Mouse (Mus musculus) induced T-regulatory cell, adult 2 months (primary cell): ENCODE measurements around the gene Mgst3.

Source experiments
- DNase-seq: peaks from one replicate; pipeline ENCODE4 v3.0.0-alpha.2; 2012; ENCODE audit warnings: low read depth

Mgst3 gene

GRCm38 (mm10) chr1:167387796-167388195 is 5.8 kb downstream of the Mgst3 start:
- DNase-seq, result no peak

DNA sequence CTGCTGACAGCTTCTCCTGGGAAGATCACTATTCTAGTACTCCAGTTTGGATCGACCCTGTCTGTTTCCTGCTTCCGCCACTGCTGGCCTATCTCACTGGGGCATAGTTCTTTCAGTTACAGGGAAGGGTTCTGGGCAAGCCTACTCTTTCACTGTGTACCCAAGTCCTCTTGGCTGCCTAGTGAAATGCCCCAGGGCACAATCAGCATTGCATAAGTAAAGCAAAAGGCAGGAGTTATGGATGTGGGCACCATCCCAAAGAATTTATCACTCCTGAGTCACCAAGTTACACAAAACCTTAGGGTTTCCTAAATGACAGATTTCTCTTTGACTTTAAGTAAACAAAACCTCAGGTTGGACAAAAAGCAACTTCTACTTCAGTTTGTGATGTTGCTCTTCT is 6.3 kb downstream of the Mgst3 start:
- DNase-seq, result no peak

DNA sequence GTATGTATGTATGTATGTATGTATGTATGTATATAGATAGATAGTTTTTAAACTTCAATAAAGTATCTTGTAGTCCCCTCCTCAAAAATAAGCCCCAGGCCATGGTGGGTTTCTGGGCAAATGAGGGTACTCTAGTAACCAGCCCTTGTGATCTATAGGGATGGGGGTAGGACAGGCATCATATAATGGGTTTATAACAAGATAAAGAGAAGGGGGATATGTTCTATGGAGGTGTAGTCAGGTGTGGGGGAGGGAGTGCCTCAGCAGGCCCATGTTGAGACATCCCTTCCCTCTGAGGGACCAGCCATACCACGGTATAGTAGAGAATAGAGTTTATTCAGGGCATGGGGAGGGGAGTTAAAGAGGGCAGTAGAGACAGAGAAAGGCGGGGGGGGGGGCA is 7.2 kb downstream of the Mgst3 start:
- DNase-seq, result no peak

DNA sequence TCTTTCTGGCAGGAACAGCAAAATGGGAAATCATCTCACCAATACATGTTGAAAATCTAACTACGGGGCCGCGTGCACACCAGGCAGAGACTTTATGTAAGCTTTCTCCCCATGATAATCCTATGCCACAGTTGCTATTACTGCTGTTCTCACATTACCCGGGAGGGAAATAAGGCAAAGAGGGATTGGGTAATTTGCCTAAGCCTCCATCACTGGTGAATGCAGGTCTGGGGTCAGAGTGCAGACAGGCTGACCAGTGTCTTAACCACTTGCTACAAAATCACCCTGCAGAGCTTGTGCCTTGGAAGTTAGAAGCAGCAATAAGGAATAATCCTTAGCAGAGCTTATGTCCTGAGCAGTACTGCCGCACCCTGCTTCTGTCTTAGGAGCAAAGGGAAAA is 8.0 kb downstream of the Mgst3 start:
- DNase-seq, result no peak

GRCm38 (mm10) chr1:167385211-167385610 is 8.4 kb downstream of the Mgst3 start:
- no peak for DNase-seq

GRCm38 (mm10) chr1:167384156-167384555 is 9.5 kb downstream of the Mgst3 start:
- DNase-seq, result no peak

GRCm38 (mm10) chr1:167383178-167383577 is 10.5 kb downstream of the Mgst3 start:
- DNase-seq, result no peak

DNA sequence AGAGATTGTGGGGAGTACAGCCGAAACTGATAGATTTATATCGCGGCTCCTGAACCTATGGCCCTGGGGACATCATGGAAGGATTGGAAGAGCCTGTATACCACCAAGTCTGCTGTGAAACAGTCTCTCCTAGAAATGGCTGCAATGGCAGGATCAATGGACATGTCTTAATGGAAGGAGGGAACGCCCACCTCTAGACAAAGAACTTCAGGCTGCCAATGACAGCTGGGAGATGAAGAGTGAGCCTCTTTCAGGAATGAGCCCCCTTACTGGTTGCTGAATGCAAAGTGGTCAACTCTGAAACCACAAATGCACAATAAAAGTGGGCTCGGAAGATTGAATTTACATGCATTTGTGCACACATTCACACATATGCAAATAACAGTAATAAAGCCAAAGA is 10.9 kb downstream of the Mgst3 start:
- no peak for DNase-seq

DNA sequence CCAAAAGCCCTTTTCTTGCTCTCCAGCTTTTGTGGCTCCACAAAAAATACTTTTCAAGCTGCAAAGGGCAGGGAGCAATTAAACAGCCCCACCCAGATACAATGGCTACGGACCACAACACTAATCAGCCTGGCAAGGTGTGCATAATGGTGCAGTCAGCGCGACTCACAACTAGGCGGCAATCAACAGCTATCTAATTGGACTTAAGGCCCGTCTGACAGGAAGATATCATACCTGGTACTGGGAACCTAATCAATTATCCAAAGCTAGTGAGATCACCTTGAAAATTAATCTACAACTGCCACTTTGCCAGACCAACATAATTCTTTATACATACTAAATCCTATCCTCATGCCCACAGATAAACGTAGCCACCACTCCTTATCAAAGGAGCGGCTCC is 11.3 kb downstream of the Mgst3 start:
- no peak for DNase-seq

GRCm38 (mm10) chr1:167381050-167382015 is 12.3 kb downstream of the Mgst3 start:
- no peak for DNase-seq

- no peak for DNase-seq
These were observed 13.4 kb downstream of the Mgst3 start for GRCm38 (mm10) chr1:167380223-167380622.

DNA sequence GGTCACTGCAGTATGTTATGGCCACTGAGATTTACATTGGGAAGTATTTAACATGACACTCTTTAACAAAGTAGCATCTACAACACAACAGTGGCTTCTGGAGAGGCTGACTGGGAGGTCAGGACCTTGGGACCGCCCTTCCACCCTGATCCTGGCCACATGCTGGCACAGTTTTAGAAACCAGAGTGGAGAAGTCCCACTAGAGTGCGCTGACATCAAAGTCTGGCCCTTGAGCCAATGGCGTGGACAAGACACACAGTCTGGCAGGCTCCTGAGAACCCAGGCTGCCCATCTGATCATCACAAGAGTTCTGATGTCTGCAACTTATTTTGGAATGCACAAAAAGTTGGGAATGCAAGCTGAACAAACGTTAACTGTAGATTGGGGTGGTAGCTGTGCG is 13.9 kb downstream of the Mgst3 start:
- no peak for DNase-seq

DNA sequence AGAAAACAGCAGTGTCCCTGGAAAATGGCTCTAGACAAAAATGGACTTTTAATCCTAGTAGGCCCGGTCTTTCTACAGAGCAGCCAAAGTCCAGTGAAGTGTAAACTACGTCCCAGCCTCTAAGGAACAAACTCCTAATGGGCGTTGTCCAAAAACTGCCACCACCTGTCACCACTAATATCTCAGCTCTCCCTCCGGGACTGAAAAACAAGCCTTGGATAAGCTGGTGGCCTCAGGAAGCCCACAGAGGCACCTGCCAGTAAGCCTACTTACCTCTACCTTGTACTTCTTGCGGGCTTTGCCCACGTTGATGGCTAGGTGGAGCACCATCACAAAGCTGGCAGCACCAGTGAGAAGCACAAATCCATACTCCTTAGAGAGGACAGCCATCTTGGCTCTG is 15.6 kb downstream of the Mgst3 start:
- no peak for DNase-seq

DNA sequence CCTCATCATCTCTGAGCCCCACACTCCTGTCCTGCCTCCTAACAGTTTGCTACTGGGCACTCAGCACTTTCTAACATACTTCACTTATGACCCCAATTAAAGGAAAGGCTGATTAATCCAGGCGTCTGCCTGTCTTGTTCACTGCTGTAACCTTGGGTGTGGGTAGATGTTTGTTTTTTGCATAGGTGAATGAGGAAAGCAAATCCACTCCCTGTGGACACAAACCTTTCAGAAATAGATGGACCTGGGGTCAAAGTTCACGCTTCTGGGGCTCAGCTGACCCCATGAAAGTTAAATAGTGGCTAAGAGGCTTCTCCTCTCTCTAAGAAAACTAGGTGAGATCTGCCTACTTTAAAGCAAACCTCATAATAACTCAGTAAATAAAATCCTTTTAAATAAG is 18.7 kb downstream of the Mgst3 start:
- no peak for DNase-seq

DNA sequence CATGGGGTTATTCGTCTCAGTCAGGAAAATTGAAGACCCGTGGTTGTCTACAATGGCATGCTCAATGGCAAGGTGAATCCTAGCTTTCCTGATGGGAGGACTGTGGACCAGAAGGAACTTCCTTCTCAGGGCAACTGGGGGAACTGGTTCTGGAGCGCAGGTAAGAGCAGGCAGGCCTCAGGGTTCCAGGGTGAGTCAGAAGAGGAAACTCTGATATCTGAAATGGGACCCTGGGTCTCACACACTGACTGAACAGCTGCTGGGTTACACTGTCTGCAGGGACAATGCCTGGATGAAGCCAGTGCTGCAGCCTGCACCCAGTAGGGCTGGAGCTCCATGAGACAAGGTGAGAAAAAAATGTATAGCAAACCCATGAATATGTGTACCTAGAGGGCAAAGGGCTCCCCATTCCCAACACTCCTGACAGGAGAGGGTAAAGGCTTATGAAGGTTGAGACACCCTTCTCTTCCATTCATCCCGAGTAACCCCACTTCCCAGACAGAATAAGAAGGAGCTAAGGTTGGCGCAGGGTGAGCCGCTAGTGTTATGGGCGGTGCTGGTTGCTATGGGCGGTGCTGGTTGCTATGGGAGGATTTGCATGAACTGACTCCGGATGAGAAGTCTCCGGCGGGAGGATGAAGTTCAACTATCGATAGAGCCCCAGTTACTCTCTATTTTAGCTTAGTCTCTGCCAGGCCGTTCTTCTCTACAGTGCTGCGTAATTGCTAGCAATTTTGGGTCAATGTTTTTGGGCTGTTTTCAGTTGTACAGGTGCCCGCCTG is 19.4 kb downstream of the Mgst3 start:
- peak; percentile 79 for DNase-seq

- DNase-seq, result no peak
These were observed 20.9 kb downstream of the Mgst3 start for GRCm38 (mm10) chr1:167372739-167373138.

- DNase-seq, result peak; percentile 95
These were observed 23.7 kb downstream of the Mgst3 start for GRCm38 (mm10) chr1:167369905-167370304.

DNA sequence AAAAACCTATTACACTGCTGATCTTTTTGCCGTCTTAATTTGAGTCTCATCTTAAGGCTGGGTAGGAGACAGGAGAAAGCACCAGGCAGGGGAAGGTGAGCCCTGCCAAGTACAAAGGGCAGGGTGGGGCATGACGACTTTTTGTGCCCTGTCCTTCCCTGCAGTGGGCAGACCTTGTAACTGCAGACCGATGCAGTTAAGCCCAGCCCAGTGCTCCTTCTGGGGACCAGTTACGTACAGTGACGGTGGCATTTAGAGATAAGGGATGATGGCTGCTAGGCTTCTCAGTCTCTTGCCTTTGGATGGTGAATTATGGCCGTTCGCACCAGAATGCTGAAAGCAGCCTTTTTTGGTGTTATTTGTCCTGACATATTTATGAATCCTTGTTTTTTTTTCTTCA is 25.1 kb downstream of the Mgst3 start:
- DNase-seq, result no peak

DNA sequence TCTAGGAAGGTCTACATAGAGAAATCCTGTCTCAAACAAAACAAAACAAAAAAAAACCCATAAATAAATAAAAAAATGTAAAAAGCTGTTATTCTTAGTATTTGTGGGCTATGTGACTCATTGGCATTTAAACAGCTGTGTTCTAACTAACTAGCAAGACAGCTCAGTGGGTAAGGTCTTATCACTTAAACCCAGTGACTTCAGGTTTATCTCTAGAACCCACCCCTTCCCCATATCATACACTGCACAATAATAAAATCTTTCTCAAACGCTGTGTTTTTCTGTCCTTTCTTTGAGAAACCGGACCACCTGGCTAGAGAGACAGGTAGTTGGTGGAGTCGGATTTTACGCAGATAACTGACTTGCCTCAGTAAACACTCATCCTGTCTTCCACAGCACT is 25.6 kb downstream of the Mgst3 start:
- no peak for DNase-seq

DNA sequence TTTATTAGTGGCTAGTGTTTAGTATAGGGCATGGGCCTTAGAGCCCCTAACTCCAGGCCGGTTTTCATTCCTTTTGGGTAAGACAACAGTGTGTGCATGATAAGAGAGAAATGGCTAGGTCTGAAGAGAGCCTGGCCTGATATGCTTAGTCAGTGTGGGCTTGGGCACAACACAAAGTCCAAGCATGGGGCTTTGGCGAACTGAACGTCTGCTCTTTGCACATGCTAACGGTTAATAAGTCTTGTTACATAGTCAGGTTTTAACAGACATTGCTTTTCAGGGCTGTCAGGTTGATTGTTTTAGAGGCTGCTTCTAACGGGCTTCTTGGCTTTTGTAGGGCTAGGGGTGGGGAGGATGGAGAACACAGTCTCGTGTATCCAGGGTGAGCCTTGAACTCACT is 27.0 kb downstream of the Mgst3 start:
- DNase-seq, result no peak

DNA sequence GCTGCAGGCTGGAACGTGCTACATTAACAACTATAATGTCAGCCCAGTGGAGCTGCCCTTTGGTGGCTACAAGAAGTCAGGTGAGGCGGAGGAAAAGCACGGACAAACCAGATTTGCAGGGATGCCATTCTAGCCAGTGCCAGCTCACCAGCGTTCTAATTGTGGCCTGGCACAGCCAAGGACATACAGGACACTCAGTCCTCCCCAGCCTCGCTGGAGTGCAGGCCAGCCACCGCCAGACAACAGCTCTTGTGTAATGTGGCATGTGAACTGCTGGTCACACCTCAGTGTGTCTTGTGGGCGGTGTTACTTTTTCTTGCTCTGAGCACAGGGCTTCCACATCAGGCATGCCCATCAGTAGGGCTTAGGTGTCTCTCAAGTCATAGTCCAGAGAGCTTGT is 27.8 kb downstream of the Mgst3 start:
- DNase-seq, result no peak

DNA sequence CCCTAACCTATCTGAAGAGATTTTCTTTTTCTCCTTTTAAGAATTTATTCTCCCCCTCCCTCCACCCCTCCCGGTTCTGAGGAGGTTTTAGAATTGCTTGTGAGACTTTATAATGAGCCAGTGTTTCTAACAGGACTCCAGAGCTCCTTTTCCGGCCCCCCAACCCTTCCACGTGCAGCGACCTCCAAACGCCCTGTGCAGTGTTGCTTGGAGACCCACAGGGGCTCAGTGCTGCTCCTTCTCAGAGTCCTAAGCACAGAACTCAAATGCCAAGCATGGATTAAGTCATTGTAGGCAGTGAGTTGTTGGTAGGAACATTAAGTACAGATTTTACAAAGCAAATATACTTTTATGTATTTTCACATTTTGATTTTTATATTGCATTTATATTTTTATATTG is 30.3 kb downstream of the Mgst3 start:
- no peak for DNase-seq

- no peak for DNase-seq
These were observed 30.8 kb downstream of the Mgst3 start for GRCm38 (mm10) chr1:167362819-167363218.
